Mouse (Mus musculus) bone marrow, adult 2 months (tissue): Measurements from ENCODE around the gene Krt26.

Source experiments
- CTCF ChIP-seq: fragments of 200-500 bp; IDR thresholded peaks from 2 replicates; pipeline ENCODE4 v1.5.1; 2011; ENCODE audit warnings: low read length, control low read depth; ENCODE audit not compliant: control insufficient read depth, insufficient read depth
- POLR2A ChIP-seq: fragments of 200-500 bp; IDR thresholded peaks from 2 replicates; pipeline ENCODE4 v1.6.1; 2011; ENCODE audit warnings: low read depth, mild to moderate bottlenecking, control low read depth, low read length, borderline replicate concordance; ENCODE audit not compliant: control insufficient read depth

- no peak for TF ChIP-seq CTCF
- no peak for TF ChIP-seq POLR2A
These were observed 54.4 kb downstream of the Krt26 start for GRCm38 (mm10) chr11:99283334-99283733.
